Mouse (Mus musculus) ES-E14 (cell line): ENCODE data around the gene Cry1.

Source experiments
- CHD2 ChIP-seq: IDR thresholded peaks from 2 replicates; pipeline ENCODE4 v1.6.1; 2014; ENCODE audit warnings: mild to moderate bottlenecking, low read depth, low read length, inconsistent platforms
- HCFC1 ChIP-seq: IDR thresholded peaks from 2 replicates; pipeline ENCODE4 v1.6.1; 2012; ENCODE audit warnings: low read length, inconsistent platforms, borderline replicate concordance; ENCODE audit not compliant: insufficient read depth
- MAFK ChIP-seq: IDR thresholded peaks from 2 replicates; pipeline ENCODE4 v1.6.1; 2014; ENCODE audit warnings: mild to moderate bottlenecking, low read depth, low read length, inconsistent platforms; ENCODE audit not compliant: insufficient read depth

GRCm38 (mm10) chr10:85210125-85210524, 25.3 kb upstream of the Cry1 start:
- no peak for TF ChIP-seq CHD2
- no peak for TF ChIP-seq MAFK
- no peak for TF ChIP-seq HCFC1
